Mouse (Mus musculus): ENCODE measurements around the gene Kctd18. TPM values are rescaled to one million over a fixed set of nuclear protein-coding genes. Genes with fewer than 3 reads are reported as not detected.
"Not testable (repeated sequence)": the region's sequence is repeated elsewhere in the genome, so short reads cannot be mapped to it uniquely, and the experiment has no call there.

The Kctd18 gene
- polyA plus RNA-seq (2015; fragmentation: Nextera tagmentation; extraction: Ambion mirVana), result 23.1 and 26.2 TPM in 2 replicates

DNA sequence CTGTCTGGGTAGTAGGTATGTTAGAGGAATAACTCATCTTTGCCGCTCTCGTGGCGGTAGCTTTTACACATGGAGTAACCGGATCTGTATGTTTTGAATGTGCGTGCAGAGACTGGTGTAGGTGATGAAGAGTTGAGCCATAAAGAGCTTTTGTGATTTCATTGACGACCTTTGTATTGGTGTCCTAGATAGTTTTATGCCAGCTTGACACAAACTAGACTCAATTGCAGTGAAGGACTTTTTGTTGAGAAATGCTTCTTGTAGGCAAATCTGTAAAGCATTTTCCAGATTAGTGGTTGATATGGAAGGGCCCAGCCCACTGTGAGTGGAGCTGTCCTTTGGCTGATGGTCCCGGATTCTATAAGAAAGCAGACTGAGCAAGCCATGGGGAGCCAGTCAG lies at the start of gene Kctd18:
Gene Kctd18, minus strand, starts transcription at position 101 of the 400 bp plus-strand sequence.
- 97% methylated on average over 7 of the region's 7 CpGs for WGBS
- H3K4me3 ChIP-seq, result no peak within 1 kb of the TSS
- H3K4me2 ChIP-seq, result no peak within 1 kb of the TSS
- H3K36me3 ChIP-seq, result peaks cover 18% of the 10 kb centered on the region
- no peak for ATAC-seq (ENCODE audit: low FRiP score)
- H3K4me1 ChIP-seq (replicated peaks), result no peaks in the 10 kb centered on the region
- H3K27ac ChIP-seq, result no peak within 1 kb of the TSS
- no peaks in the 10 kb centered on the region for H3K9me3 ChIP-seq
- no peak within 1 kb of the TSS for H3K9ac ChIP-seq
- no peaks in the 10 kb centered on the region for H3K27me3 ChIP-seq

GRCm38 (mm10) chr1:58065606-58066005 lies 46.9 kb upstream of the Kctd18 start:
- no peak overlapping the region for H3K4me3 ChIP-seq
- no peaks in the 10 kb centered on the region for H3K9me3 ChIP-seq
- H3K36me3 ChIP-seq, result no peaks in the 10 kb centered on the region
- WGBS, result 82% methylated on average over 3 of the region's 3 CpGs
- H3K27me3 ChIP-seq, result no peaks in the 10 kb centered on the region
- H3K27ac ChIP-seq, result no peak overlapping the region
- H3K9ac ChIP-seq, result no peak overlapping the region
- ATAC-seq (ENCODE audit: low FRiP score), result no peak
- H3K4me2 ChIP-seq, result no peak overlapping the region
- H3K4me1 ChIP-seq (replicated peaks), result no peaks in the 10 kb centered on the region

- H3K27ac ChIP-seq, result no peak overlapping the region
- H3K4me3 ChIP-seq, result no peak overlapping the region
These were observed 46.4 kb upstream of the Kctd18 start for GRCm38 (mm10) chr1:58065151-58065550.

GRCm38 (mm10) chr1:58062131-58062530 lies 43.4 kb upstream of the Kctd18 start:
- Histone ChIP-seq H3K9ac (no peak overlapping the region), H3K4me3 (no peak overlapping the region), H3K4me2 (no peak overlapping the region), H3K4me1 (replicated peaks) (no peaks in the 10 kb centered on the region), H3K27me3 (no peaks in the 10 kb centered on the region), H3K36me3 (no peaks in the 10 kb centered on the region), H3K9me3 (no peaks in the 10 kb centered on the region), H3K27ac (no peak overlapping the region)
- 89% methylated on average over 7 of the region's 7 CpGs for WGBS
- no peak for ATAC-seq (ENCODE audit: low FRiP score)

More at GRCm38 (mm10) chr1:58065151-58065550, 46.4 kb upstream of the Kctd18 start:
- Histone ChIP-seq H3K4me2 (no peak overlapping the region), H3K9ac (no peak overlapping the region), H3K9me3 (no peaks in the 10 kb centered on the region), H3K27me3 (no peaks in the 10 kb centered on the region), H3K4me1 (replicated peaks) (no peaks in the 10 kb centered on the region), H3K36me3 (no peaks in the 10 kb centered on the region)
- 91% methylated on average over 5 of the region's 5 CpGs for WGBS
- no peak for ATAC-seq (ENCODE audit: low FRiP score)

GRCm38 (mm10) chr1:58058846-58059245 lies 40.1 kb upstream of the Kctd18 start:
- Histone ChIP-seq H3K9ac (no peak overlapping the region), H3K9me3 (no peaks in the 10 kb centered on the region), H3K4me2 (no peak overlapping the region), H3K4me1 (replicated peaks) (peaks cover 18% of the 10 kb centered on the region), H3K36me3 (no peaks in the 10 kb centered on the region), H3K4me3 (no peak overlapping the region), H3K27me3 (no peaks in the 10 kb centered on the region), H3K27ac (no peak overlapping the region)
- WGBS, result 90% methylated on average over 4 of the region's 4 CpGs
- no peak for ATAC-seq (ENCODE audit: low FRiP score)

GRCm38 (mm10) chr1:58056939-58057338 lies 38.2 kb upstream of the Kctd18 start:
- Histone ChIP-seq H3K27ac (no peak overlapping the region), H3K4me2 (no peak overlapping the region), H3K36me3 (no peaks in the 10 kb centered on the region), H3K4me3 (no peak overlapping the region), H3K27me3 (no peaks in the 10 kb centered on the region), H3K4me1 (replicated peaks) (peaks cover 18% of the 10 kb centered on the region), H3K9me3 (no peaks in the 10 kb centered on the region), H3K9ac (no peak overlapping the region)
- WGBS, result 80% methylated on average over 11 of the region's 11 CpGs
- ATAC-seq (ENCODE audit: low FRiP score), result no peak

- no peaks in the 10 kb centered on the region for H3K27me3 ChIP-seq
- H3K4me1 ChIP-seq (replicated peaks), result peaks cover 18% of the 10 kb centered on the region
- H3K27ac ChIP-seq, result no peak overlapping the region
- H3K4me3 ChIP-seq, result no peak overlapping the region
- no peak overlapping the region for H3K4me2 ChIP-seq
- H3K9me3 ChIP-seq, result no peaks in the 10 kb centered on the region
- WGBS, result 79% methylated on average over 13 of the region's 13 CpGs
- no peaks in the 10 kb centered on the region for H3K36me3 ChIP-seq
- H3K9ac ChIP-seq, result no peak overlapping the region
- ATAC-seq (ENCODE audit: low FRiP score), result peak; percentile 39; the same call in 1 of the 2 replicates
These were observed 37.5 kb upstream of the Kctd18 start for GRCm38 (mm10) chr1:58056074-58056807.

- Histone ChIP-seq H3K4me3 (no peak overlapping the region), H3K27ac (no peak overlapping the region), H3K4me2 (no peak overlapping the region), H3K27me3 (no peaks in the 10 kb centered on the region), H3K9ac (no peak overlapping the region), H3K36me3 (no peaks in the 10 kb centered on the region), H3K9me3 (no peaks in the 10 kb centered on the region), H3K4me1 (replicated peaks) (peaks cover 18% of the 10 kb centered on the region)
- no peak for ATAC-seq (ENCODE audit: low FRiP score)
- WGBS, result 70% methylated on average over 11 of the region's 11 CpGs
These were observed 36.8 kb upstream of the Kctd18 start for GRCm38 (mm10) chr1:58055598-58055997.

- Histone ChIP-seq H3K4me3 (no peak overlapping the region), H3K9ac (no peak overlapping the region), H3K4me1 (replicated peaks) (peaks cover 8% of the 10 kb centered on the region), H3K27ac (no peak overlapping the region), H3K36me3 (no peaks in the 10 kb centered on the region), H3K27me3 (no peaks in the 10 kb centered on the region), H3K9me3 (no peaks in the 10 kb centered on the region), H3K4me2 (no peak overlapping the region)
- WGBS, result 90% methylated on average over 5 of the region's 5 CpGs
- no peak for ATAC-seq (ENCODE audit: low FRiP score)
These were observed 30.4 kb upstream of the Kctd18 start for GRCm38 (mm10) chr1:58049126-58049525.

DNA sequence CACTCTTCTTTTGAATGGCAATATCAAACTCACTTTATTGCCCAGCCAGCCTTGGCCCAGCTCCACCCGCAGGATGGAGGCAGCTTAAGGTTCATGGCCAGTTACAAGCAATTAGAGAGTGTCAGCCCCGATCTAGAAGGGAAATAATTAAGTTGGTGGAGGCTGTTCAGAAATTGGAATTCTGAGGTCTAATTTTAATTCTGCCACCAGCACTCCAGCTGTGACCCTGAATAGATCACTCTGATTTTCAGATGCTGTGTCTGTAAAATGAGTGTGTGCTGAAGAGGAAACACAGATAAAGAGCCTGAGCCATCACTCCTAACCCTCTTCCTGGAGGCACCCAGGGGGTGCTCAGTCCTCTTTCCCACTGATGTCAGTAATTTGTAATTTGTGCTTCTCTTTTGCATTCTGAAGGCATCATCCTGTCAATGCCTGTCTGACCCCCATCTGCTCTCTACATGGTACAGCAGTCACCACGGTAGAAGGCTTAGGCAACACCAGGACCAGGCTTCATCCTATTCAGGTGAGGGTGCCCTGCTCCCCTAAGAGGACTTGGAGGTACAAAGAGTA lies 28.1 kb upstream of the Kctd18 start:
- Histone ChIP-seq H3K36me3 (no peaks in the 10 kb centered on the region), H3K4me2 (no peak overlapping the region), H3K4me3 (no peak overlapping the region), H3K27me3 (no peaks in the 10 kb centered on the region), H3K4me1 (replicated peaks) (peaks cover 8% of the 10 kb centered on the region), H3K9me3 (no peaks in the 10 kb centered on the region), H3K27ac (peak overlapping the region; percentile 70), H3K9ac (no peak overlapping the region)
- 37% methylated on average over 3 of the region's 3 CpGs for WGBS
- ATAC-seq (ENCODE audit: low FRiP score), result peak; percentile 76

GRCm38 (mm10) chr1:58045546-58045945 lies 26.8 kb upstream of the Kctd18 start:
- no peak overlapping the region for H3K9ac ChIP-seq
- WGBS, result 69% methylated on average over 5 of the region's 5 CpGs
- H3K36me3 ChIP-seq, result no peaks in the 10 kb centered on the region
- ATAC-seq (ENCODE audit: low FRiP score), result no peak
- no peak overlapping the region for H3K27ac ChIP-seq
- no peak overlapping the region for H3K4me3 ChIP-seq
- H3K4me1 ChIP-seq (replicated peaks), result peaks cover 8% of the 10 kb centered on the region
- H3K9me3 ChIP-seq, result no peaks in the 10 kb centered on the region
- H3K4me2 ChIP-seq, result no peak overlapping the region
- no peaks in the 10 kb centered on the region for H3K27me3 ChIP-seq

GRCm38 (mm10) chr1:58045076-58045475 lies 26.3 kb upstream of the Kctd18 start:
- WGBS, result 75% methylated on average over 3 of the region's 3 CpGs
- no peaks in the 10 kb centered on the region for H3K36me3 ChIP-seq
- H3K4me3 ChIP-seq, result no peak overlapping the region
- no peak overlapping the region for H3K4me2 ChIP-seq
- no peak overlapping the region for H3K27ac ChIP-seq
- H3K4me1 ChIP-seq (replicated peaks), result peaks cover 8% of the 10 kb centered on the region
- no peak overlapping the region for H3K9ac ChIP-seq
- no peaks in the 10 kb centered on the region for H3K27me3 ChIP-seq
- no peak for ATAC-seq (ENCODE audit: low FRiP score)
- H3K9me3 ChIP-seq, result no peaks in the 10 kb centered on the region

GRCm38 (mm10) chr1:58037306-58037705 lies 18.6 kb upstream of the Kctd18 start:
- not testable (repeated sequence) for H3K27ac ChIP-seq; H3K27me3 ChIP-seq; H3K4me2 ChIP-seq; H3K4me1 ChIP-seq (replicated peaks); ATAC-seq (ENCODE audit: low FRiP score); H3K4me3 ChIP-seq; H3K36me3 ChIP-seq; H3K9ac ChIP-seq; H3K9me3 ChIP-seq
- 93% methylated on average over 9 of the region's 9 CpGs for WGBS
